Mouse (Mus musculus): ENCODE measurements around the gene Jak2.

DNA sequence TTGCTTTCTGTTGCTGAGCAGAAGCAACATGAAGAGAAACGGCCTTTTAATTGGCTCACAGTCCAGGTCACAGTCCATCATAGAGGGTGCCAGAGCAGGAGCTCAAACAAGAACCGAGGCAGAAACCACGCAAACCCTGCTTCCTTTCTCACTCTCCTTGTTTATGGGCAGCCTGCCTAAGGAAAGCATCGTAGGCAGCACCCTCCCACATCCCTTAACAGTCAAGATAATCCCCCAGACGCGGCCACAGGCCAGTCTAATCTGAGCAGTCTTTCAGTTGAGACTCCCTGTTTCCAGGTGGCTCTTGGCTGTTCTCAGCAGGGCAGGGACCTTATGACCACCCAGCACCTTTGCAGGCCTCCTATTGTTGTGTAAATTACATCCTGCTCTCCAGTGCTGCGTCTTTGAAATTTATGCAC is 33.8 kb downstream of the Jak2 start:
- TF ChIP-seq CTCF (conservative IDR thresholded peaks at IDR 0.05; ENCODE audit: insufficient read depth, insufficient read length, low read depth, low read length) (no peak), POLR2A (IDR thresholded peaks at IDR 0.05; ENCODE audit: low read depth, low read length) (no peak)

Measured in kidney, adult 2 months (tissue).